Mouse (Mus musculus): ENCODE data around the gene Pigb.
A peak's percentile ranks its signal among the peaks of the same experiment; 100 is the strongest.

Pigb gene

DNA sequence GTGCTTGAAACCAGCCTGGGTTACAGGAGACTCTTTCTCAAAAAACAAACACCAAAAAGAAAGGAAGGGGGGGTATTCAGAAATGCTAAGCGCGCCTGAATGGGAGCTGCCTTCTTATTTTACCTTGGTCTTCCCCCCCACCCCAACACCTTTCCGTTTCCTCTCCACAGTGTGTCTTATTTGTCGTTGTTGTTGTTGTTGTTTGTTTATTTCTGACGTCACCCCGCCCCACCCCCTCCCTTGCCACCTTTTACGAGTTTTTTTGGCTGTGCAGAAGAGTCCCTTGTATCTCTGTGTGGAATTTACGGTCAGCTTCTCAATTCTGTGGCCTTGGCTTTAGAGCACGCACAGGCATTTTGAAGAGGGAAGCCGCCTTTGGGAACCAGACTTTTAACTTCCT lies 5.5 kb upstream of the Pigb start:
- no peak for DNase-seq (ENCODE audit: low spot score in 2 of 2)

DNA sequence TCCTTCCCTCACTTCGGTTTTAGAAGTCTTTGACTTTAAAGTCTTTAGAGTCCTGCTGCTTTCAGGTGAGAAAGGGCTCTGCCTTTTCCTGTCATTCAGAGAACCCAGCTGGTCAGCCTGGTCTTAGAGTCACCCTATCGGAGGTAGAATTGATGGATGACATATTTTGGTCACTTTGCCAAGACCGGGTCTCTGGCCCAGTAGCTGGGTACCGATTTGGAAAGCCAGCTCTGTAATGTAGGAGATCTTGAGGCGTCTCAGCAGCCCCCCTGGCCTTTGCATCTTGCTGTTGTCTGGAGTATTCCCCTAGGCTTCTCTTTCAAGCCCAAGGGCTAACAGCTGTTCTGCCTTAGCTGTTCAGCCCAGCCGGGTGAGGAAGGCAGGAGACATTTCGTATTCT lies 5.0 kb upstream of the Pigb start:
- DNase-seq (ENCODE audit: low spot score in 2 of 2), result peak; percentile 8 to 10

DNA sequence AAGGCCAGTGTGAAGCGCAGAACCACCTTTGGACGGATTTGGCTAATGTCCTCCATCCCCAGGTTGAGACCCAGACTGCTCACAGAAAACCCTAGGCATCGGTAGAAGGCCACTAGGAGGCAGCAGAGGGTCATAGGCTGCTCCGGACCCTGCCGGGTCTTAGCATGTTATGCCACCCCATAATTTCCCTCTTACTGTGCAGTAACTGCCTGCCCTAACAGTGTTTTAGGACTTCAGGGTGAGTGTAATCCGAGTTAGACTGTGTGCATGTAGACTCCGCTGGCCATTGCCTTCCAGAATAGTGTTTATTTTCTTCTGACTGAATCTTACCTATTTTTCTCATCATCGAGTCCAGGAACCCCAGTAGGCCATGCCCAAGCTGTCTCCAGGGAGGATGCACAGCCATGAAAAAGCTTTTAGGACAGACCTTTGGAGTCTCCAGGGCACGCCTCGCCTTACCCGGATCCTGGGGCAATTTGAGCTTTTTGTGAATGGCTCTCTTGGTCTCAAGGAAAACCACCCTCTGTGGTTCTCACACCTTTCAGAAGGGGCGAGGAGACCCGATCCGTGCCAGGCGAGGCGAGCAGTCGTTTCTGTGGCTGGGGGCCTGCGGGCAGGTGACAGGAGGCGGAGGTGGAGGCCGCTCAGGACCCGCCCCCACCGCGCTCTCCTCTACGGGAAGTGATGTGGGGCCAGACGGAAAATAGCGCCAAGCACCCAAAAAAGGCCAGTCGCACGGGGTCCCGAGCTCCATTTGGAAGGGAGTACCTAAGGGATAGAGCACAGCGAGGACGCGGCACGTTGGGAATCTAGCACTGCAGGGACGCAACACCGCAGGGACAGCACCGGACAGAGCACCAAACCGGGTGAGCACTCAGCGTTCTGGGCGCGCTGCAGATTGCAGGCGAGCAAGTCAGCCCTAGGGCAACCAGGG lies 4.2 kb upstream of the Pigb start, which contains the start of gene Rab27a:
Gene Rab27a (plus strand): TSS at position 709 of the 934 bp plus-strand sequence.
- DNase-seq (ENCODE audit: low spot score in 2 of 2), result peak; percentile 83 to 95

DNA sequence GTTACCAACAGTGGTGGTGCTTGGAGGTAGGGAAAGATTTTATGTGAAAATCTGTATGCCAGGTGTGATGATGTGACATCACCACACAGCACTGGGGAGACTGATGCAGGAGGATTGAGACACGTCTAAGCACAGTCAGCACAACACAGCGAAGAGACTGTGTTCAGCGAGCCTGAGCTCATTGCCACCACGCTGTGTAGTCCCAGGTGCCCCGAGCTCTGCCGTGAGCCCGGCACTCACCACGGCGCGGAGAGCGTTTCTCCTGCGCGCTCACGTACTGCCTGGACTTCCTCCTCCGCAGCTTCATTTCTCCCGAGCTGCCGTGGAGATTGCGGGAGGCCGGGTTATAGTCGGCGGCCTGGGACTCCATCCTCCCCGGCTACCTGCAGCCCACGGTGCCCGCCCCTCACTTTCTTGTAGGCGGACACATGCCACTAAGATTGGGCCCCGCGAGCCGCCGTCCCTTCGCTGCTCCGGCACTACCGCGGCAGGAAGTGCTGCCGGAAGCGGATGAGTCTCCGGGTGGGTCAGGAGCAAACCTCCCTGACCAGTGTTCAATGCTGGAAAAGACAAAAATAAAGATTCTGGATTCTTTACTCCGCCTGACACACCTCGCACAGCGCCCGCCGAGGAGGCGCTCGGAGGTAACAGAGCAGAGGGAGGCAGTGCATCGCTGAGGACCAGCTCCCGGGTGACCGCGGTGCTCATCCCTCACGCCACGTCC lies 794 bp downstream of the Pigb start:
- DNase-seq (ENCODE audit: low spot score in 2 of 2), result peak; percentile 90 to 91

DNA sequence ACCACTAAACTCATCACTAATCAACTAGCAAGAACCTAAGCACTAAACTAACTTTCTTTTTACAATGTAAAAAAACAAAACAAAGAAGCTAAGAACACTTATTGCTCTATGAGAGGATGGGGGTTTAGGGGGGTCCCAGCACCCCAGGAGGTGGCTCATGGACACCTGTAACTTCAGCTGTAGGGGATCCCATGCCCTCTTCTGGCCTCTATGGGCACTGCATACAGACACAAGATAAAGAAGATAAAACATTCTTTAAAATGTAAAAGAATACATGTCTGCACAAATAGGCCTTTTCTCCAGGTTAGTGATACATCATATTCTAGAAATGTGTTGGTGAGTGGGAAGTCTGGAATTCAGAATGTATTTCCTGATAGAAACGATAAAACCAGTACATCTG lies 6.8 kb downstream of the Pigb start:
- no peak for DNase-seq (ENCODE audit: low spot score in 2 of 2)

DNA sequence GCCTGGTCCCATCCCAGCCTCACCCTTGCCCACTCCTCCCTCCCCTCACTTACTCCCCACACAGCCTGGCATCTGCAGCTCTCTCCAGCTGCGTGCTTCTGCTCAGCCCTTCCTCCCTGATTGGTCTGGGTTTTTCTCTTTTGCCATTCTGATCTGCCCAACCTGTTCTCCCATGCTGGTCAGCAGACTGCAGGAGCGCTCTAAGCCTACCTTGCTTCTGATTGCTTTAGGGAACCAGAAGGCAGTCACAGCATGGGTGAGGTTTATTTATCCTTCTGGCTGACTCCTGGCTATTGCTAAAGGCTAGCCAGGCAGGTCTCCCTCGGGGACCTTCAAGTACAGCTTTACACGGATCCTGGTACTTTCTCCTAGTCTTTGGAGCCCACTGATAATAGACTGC lies 8.8 kb downstream of the Pigb start:
- no peak for DNase-seq (ENCODE audit: low spot score in 2 of 2)

DNA sequence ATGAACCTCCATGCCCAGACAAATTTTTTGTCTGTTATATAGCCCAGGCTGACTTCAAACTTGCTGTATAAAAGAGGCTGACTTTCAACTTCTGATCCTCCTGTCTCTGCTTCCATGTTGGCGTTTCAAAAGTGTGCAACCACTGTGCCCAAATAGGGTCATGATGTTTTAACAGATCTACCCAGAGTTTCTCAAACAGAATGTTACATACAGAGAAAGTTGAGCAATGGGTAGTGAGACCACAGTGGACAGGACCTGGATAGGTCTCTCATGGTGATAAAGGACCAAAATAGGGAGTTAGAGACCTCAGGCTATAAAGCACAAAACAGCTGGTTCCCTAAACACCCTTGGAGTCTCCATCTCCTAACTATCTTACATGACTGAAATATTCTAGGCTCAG lies 9.7 kb downstream of the Pigb start:
- DNase-seq (ENCODE audit: low spot score in 2 of 2), result no peak

DNA sequence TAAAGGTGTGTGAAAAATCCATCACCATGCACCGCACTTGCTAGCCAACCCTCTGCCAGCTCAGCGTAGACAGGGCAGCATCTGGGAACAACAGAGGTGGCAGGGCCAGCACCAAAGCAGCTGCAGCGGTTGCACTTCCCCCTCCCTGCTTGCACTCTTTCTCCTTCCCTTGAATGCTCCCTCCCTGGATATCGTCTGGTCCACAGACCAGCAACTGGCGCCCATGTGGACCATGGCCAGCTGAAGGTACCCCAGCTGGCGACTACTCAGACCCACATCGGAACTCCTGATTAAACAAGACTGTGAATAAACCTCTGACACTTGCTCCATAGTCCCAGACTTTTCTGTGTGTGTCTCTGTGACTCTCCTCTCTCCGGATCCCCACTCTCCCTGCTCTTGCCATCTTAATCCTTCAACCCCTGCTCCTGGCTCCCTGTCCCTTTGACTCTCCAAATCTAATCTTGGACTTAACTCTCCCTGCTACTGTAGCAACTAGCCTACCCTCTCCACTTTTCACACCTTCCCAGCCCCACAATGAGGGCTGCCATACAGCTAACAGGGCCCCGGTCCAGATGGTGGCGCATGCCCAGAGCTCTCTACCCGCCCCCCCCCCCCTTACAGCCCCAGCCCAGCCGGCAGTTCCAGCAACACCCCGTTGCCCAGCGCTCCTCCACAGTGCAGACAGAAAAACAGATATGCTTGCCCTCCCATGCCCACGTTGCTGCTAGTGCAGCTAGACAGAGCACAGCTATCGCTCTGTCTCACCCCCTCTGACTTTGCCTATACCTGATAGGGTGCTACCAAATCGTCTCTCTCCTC lies 14.2 kb downstream of the Pigb start:
- no peak for DNase-seq (ENCODE audit: low spot score in 2 of 2)

DNA sequence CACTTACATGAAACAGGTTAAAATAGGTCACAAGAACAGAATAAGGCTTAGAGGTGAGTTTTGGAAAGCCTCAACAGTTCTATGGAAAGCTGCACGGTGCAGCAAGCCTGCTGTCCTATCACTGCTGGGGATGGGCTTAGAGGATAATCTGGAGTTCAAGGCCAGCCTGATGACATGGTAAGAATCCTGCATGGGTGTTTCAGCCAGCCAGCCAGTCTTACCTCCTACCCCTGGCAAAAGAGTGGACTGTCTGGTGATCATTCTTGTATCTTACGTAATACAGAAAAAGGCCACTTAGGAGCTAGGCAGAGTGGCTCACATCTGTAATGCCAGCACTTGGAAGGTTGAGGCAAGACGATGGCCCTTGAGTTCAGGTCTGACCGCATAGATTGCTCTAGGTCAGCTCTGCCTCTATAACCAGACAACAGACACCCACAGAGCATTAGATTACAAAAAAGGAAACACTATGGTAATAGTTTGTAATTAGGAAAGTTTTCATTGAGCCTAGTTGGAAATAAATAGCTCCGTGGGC lies 19.5 kb downstream of the Pigb start:
- no peak for DNase-seq (ENCODE audit: low spot score in 2 of 2)

DNA sequence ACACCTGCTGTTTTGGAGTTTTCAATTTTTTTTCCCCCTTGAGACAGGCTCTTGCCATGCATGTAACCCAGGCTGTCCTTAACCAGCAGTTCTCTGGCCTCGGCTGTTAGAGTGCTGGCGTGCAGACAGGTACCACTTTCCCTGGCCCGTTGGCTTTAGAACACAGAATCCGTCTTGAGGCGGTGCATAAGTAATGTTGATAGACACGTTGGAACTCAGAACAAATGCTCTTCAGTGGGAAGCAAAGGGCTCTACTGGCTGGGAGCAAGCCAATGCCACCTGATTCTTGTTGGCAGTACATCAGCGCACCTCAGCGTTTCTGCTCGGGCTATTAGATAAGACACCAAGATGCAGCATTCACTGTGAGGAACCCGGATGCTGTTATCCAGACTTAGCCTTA lies 20.3 kb downstream of the Pigb start:
- DNase-seq (ENCODE audit: low spot score in 2 of 2), result no peak

DNA sequence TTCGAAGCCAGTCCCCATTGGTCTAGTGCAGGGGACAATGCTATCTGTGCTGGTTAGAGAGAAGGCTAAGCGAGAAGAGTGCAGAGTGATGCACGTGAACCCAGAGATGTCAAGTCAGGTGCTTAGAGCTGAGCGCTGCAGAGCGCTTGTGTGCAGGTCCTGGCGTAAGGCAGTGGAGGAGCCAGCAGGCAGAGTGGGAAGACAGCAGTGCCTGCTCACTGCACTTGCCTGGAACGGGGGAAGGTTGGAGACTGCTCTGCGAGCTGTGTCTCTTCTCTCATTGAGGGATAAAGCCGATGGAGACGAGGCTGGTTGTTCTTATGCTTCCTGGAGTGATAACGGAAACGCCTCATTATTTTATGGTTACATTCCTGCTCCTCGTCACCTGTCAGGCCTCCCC lies 25.5 kb downstream of the Pigb start:
- DNase-seq (ENCODE audit: low spot score in 2 of 2), result no peak

DNA sequence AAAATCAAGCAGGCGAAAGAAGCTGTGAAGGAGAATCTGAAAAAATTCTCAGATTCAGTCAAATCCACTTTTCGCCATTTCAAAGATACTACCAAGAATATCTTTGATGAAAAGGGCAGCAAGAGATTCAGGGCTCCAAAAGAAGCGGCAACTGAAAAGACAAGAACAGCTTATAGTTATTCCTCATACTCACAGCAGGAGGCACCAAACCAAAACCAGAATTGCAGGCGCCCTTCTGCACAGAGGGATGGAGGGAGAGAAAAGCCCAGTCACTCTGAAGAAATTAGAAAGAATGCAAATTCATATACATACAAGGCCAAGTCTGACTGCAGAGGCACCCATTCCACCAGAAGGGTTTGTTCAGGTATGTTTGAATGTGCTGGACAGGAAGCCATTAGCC lies 27.5 kb downstream of the Pigb start:
- no peak for DNase-seq (ENCODE audit: low spot score in 2 of 2)

DNA sequence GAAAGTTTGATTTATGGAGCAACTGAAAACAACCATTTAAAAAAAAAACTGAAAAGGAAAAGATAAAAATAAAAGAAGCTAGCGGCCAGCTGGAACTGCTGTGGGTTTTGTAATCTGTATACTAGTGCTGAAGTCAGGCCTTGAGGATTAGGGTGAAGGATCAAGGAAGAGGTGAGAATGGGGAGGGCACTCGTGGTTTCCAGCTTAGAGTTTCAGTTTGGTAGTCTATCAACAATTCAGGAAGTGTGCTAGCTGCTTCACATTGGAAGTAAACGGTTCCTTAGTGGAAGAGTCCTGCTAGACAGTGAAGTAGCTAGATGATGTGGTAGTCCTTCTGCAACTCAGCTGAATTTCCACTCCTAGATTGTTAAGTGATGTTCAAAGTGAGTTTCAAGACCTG lies 31.8 kb downstream of the Pigb start:
- DNase-seq (ENCODE audit: low spot score in 2 of 2), result no peak

DNA sequence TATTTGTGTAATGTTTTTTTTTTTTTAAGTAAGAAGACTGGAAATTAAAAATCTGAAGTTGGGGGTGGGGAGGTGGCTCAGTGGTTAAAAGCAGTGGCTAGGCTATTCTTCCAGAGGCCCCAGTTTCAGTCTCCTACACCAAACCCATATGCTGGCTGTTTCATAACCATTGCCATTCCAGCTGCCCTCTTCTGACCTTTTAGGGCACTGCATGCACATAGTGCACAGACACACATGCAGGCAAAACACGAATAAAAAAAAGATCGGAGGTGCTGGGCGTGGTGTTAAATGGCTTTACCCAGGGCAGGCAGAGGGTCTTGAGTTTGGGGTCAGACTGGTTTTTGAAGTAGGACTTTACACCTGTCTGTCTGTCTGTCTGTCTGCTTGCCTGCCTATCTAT lies 34.0 kb downstream of the Pigb start:
- no peak for DNase-seq (ENCODE audit: low spot score in 2 of 2)

DNA sequence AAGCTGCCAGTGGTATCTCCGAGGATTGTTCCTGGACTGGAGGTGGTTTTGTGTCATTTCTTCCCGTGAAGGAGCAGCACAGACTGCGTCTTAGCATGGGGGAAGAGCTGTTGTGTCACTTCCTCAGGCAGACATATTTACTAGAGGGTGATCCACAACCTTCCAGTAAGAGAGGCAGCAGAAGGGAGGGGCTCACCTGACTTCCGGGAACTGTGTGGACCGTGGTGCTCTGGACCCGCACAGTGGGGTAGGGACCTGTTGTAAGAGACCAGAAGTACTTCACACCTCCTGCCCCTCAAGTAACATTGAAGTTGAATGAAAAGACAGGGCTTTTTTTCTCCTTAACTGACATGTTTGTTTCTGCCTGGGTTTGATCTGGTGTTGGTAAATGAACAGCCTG lies 35.1 kb downstream of the Pigb start:
- no peak for DNase-seq (ENCODE audit: low spot score in 2 of 2)

DNA sequence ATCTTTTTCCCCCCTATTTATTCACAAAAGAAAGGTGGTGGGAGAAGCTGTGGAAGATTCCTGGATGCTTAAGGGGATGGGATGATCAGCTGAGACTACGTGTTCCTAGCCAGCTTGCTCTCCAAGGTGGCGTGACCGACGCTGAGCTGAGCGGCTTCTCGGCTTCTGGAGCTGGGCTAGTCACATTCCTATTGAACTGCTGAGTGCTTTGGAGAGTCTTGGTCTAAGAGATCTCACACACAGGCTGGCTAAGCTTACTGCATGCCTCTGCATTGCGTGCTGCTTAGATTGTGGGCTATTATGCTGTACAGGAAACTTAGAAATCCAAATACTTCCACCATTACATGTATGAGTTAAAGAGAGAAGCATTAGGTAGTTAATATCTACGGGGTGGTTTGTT lies 36.1 kb downstream of the Pigb start:
- DNase-seq (ENCODE audit: low spot score in 2 of 2), result no peak

DNA sequence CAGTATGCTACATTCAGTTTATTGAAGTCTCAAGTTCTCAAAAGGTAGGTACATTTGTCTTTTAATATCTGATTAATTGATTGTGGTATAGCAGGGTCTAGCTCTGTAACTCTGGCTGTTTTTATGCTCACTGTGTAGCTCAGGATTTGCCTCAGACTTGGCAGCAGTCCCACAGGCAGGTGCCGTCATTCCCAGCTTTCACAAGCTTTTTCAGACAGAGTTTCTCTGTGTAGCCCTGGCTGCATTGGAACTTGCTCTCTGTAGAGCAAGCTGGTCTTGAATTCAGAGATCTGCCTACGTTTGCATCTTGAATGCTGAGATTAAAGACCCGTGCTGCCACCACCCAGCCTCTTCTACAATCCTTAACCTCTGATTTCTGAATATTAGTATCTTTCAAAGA lies 38.0 kb downstream of the Pigb start:
- no peak for DNase-seq (ENCODE audit: low spot score in 2 of 2)

DNA sequence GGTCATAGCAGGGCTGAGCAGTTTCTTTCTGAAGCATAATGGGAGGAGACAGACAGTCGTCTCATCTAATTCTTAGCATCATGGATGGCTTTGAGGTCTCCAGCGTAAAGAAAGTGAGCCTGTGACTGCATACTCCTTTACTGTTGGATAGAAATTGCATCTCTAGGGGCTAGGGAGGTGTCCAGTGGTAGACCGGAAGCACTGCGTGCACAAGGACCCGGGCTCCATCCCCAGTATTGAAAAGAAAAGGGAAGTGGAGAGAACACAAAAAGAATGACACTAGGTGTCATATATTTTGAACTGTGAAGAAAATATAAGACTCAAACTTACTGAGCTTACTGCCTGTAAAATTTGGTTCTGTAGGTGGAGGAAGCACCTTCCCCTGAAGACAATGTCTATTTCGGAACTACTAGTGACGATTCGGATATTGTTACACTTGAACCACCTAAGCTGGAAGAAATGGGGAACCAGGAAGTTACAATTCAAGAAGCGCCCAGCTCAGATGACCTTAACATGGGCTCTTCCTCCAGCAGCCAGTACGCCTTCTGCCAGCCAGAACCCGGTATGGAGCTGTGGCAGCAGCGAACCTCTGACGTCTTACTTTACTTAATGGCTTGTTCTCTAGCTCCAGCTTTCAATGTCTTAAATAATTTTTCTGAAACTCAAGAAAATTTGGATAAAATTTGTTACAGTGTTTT lies 38.7 kb downstream of the Pigb start:
- no peak for DNase-seq (ENCODE audit: low spot score in 2 of 2)

DNA sequence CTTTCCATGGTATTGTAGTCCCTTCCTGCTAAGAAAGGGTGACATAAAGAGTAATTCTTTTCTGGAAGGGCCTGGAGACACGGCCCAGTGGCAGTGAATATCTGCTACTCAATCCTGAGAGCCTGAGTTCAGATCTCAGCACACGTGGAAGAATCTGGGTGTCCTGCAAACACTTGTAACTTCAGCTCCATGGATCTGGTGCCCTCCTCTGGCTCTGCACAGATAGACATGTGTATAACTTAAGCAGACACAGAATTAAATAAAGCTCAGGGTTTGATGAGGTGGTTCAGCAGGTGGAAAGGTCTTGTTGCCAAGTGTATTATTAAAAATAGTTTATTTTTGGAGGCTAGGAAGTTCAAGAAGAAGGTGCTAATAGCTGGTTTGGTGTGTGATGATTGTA lies 39.7 kb downstream of the Pigb start:
- no peak for DNase-seq (ENCODE audit: low spot score in 2 of 2)

DNA sequence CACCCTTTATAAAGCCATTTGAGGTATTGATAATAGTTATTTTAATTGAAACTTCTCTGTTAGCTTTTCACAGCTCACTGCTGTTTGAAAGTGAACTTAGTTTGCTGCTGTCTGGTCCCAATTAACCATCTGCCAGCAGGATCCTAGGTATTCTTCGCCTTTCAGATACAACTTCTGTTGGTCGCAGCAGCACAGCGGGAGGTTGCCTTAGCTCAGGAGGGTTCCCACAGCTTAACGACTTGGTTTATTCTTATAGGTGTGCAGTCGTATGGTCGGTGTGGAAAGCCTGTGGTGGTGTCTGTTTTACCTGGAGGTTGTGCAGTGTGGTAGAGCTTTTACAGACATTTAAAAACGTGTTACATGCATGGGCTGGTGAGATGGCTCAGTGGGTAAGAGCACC lies 43.4 kb downstream of the Pigb start:
- no peak for DNase-seq (ENCODE audit: low spot score in 2 of 2)

DNA sequence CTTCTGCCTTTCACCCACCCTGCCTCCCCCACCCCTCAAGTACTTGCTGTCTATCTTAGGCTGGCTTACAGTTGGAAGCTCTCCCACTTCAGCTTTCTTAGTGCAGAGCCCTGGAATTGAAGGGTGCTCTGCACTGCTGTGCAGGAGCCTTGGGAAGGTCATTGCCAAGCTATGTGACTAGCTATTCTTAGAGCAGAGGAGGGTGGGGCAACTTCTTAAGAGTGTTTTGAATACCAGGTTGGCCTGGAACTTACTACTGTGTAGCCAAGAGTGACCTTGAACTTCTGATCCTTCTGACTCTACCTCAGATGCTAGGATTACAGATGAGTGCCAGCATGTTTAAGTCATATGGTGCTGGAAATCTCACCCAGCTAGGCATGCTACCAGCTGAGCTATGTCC lies 44.0 kb downstream of the Pigb start:
- DNase-seq (ENCODE audit: low spot score in 2 of 2), result no peak
